Mouse (Mus musculus) midbrain, postnatal 0 days (tissue): ENCODE measurements around the gene Fzd5. TPM values are rescaled to one million over a fixed set of nuclear protein-coding genes. Genes with fewer than 3 reads are reported as not detected.
A peak's percentile ranks its signal among the peaks of the same experiment; 100 is the strongest.

Experiments
- ATAC-seq: fragments of 200-750 bp; cut with Nextera tagmentation; 2 replicates; pipeline ENCODE4 v1.8.0; 2017; ENCODE audit warnings: moderate number of reproducible peaks, mild to moderate bottlenecking, moderate TSS enrichment, moderate library complexity; ENCODE audit not compliant: low FRiP score
- DNase-seq: peaks from one replicate; pipeline ENCODE4 v3.0.0-alpha.2; 2015; ENCODE audit warnings: low spot score
- H3K27ac ChIP-seq: fragments of 300-500 bp; sonication (generic); 2 replicates; pipeline ENCODE4 v1.5.1; 2014; ENCODE audit warnings: low read depth, mild to moderate bottlenecking, low read length, mixed read lengths
- H3K27me3 ChIP-seq: fragments of 300-500 bp; sonication (generic); 2 replicates; pipeline ENCODE4 v1.6.1; 2014; ENCODE audit warnings: low read length, control low read depth, mixed read lengths; ENCODE audit not compliant: insufficient read depth
- H3K36me3 ChIP-seq: fragments of 300-500 bp; sonication (generic); 2 replicates; pipeline ENCODE4 v1.6.1; 2014; ENCODE audit warnings: low read length, control low read depth, mixed read lengths; ENCODE audit not compliant: insufficient read depth
- H3K4me1 ChIP-seq: fragments of 300-500 bp; sonication (generic); 2 replicates; pipeline ENCODE4 v1.6.1; 2014; ENCODE audit warnings: mild to moderate bottlenecking, control low read depth, antibody characterized with exemption, low read length, mixed read lengths; ENCODE audit not compliant: insufficient read depth
- H3K4me2 ChIP-seq: fragments of 300-500 bp; sonication (generic); 2 replicates; pipeline ENCODE4 v1.6.1; 2014; ENCODE audit warnings: low read depth, mild to moderate bottlenecking, low read length, mixed read lengths; ENCODE audit not compliant: poor library complexity, severe bottlenecking
- H3K4me3 ChIP-seq: fragments of 300-500 bp; sonication (generic); 2 replicates; pipeline ENCODE4 v1.5.1; 2014; ENCODE audit warnings: low read depth, mild to moderate bottlenecking, low read length, moderate library complexity
- H3K9ac ChIP-seq: fragments of 300-500 bp; sonication (generic); replicated peaks from 2 replicates; pipeline ENCODE4 v1.6.1; 2014; ENCODE audit warnings: mild to moderate bottlenecking, low read length, moderate library complexity, mixed read lengths; ENCODE audit not compliant: poor library complexity, severe bottlenecking
- H3K9me3 ChIP-seq: fragments of 300-500 bp; sonication (generic); 2 replicates; pipeline ENCODE4 v1.6.1; 2016; ENCODE audit warnings: low read length, control low read depth
- CTCF ChIP-seq: IDR thresholded peaks from 2 replicates; pipeline ENCODE4 v1.5.1; 2016; ENCODE audit warnings: antibody characterized with exemption, mild to moderate bottlenecking
- WGBS: fragments of 180-500 bp; shearing (Covaris S2); extraction: QIAGEN DNeasy Blood & Tissue Kit; methylation state at CpG from one replicate; pipeline ENCODE4 v1.1.7; 2014; 5-methylcytosine and 5-hydroxymethylcytosine counted together
- polyA plus RNA-seq: library from polyadenylated mRNA; unstranded; fragments of >200 nt; fragmentation: Nextera tagmentation; extraction: Ambion mirVana; gene quantifications from 2 replicates; pipeline ENCODE4 v1.2.1, GENCODE M21; 2015
- total RNA-seq: library from RNA; depleted of rRNA; stranded (reverse); fragments of >200 nt; gene quantifications from 2 replicates; pipeline ENCODE4 v1.2.3, GENCODE M21; 2014

The Fzd5 gene
- total and polyA plus RNA-seq, 2 experiments from 2014 or later, result 0.86 to 1.8 TPM

DNA sequence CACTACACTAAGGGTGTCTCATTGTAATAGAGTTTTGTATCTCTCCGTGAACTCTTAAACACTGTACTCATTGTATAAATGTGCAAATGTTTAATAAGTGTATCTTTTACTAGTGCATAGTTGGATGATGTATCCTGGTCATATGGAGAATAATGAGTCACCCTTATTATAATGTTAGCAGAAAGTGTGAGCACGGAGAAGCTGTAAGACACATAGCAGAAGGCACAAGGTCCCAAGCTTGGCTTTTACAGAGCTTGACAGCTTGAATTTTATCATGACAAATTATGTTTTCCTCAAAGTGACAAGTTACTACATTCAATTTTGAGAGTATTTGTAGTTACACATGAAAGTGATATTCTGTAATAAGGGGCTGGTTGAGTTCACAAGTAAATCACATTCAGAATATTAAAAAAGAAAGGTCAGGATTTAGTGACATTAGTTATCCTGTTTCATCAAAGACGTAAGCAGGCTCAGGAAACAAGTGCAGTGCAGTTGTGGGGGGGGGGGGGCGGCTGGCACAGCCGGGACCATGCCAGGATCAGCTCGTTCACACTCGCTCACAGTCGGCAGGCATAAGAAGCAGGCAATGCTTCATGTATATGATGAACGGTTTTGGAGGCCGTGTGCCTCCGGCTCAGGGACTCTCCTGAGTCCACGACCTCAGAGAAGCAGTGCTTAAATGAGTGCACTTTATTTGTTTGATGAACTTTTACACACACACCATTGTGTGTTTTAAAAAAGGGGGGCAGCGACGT, 25.4 kb downstream of the Fzd5 start:
- 86% methylated on average over 14 of the region's 14 CpGs for WGBS
- Histone ChIP-seq H3K9me3 (no peaks in the 10 kb centered on the region), H3K27me3 (no peaks in the 10 kb centered on the region), H3K4me2 (no peak overlapping the region), H3K27ac (no peak overlapping the region), H3K4me1 (no peaks in the 10 kb centered on the region), H3K9ac (no peak overlapping the region), H3K36me3 (peaks cover 10% of the 10 kb centered on the region), H3K4me3 (no peak overlapping the region)
- ATAC-seq (no peak), DNase-seq (no peak)
- no peak for TF ChIP-seq CTCF

DNA sequence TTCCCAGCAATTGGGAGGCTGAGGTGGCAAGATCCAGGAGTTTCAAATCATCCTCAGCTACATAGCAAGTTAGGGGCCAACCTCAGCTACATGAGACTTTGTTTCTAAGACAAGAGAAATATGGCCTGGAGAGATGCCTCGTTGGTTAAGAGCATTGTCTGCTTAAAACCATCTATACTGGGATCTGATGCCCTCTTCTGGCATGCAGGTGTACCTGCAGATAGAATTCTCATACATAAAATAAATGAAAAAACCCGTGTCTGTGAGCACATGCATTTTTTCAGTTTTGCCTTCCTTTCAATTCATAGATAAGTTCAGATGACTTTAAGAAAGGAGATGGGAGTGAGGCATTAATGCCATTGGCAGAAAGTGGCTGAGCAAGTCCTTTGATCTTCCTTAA, 27.7 kb downstream of the Fzd5 start:
- H3K9me3 ChIP-seq, result no peaks in the 10 kb centered on the region
- no peak overlapping the region for H3K9ac ChIP-seq
- TF ChIP-seq CTCF, result peak; percentile 79
- H3K27me3 ChIP-seq, result no peaks in the 10 kb centered on the region
- no peaks in the 10 kb centered on the region for H3K4me1 ChIP-seq
- H3K27ac ChIP-seq, result no peak overlapping the region
- WGBS, result 12% methylated on average over 2 of the region's 2 CpGs
- ATAC-seq (no peak), DNase-seq (peak; percentile 53)
- H3K36me3 ChIP-seq, result peaks cover 7% of the 10 kb centered on the region
- no peak overlapping the region for H3K4me2 ChIP-seq
- no peak overlapping the region for H3K4me3 ChIP-seq

DNA sequence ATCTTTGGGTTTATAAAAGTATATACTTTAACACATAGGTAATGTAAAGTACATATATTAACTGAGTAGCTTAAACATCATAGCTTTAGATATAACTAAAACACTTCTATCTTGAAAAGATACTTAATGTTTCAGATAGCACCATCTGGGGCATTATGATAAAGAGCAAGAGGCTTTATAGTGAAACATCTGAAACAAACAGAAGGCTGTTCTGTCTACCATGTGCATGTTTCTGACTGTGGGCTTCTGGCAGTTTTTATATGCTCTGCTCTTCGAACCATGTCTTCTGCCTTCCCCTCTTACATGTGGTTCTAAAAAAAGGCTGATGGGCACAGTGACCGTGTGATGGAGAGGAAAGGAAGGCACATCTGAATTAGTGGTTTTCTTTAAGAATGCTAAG, 30.9 kb downstream of the Fzd5 start:
- Histone ChIP-seq H3K9me3 (no peaks in the 10 kb centered on the region), H3K4me1 (no peaks in the 10 kb centered on the region), H3K4me3 (no peak overlapping the region), H3K9ac (no peak overlapping the region), H3K27me3 (no peaks in the 10 kb centered on the region), H3K27ac (no peak overlapping the region), H3K36me3 (peaks cover 7% of the 10 kb centered on the region), H3K4me2 (no peak overlapping the region)
- DNase-seq (no peak), ATAC-seq (no peak)
- no peak for TF ChIP-seq CTCF
- WGBS, result 97% methylated on average over 2 of the region's 2 CpGs

DNA sequence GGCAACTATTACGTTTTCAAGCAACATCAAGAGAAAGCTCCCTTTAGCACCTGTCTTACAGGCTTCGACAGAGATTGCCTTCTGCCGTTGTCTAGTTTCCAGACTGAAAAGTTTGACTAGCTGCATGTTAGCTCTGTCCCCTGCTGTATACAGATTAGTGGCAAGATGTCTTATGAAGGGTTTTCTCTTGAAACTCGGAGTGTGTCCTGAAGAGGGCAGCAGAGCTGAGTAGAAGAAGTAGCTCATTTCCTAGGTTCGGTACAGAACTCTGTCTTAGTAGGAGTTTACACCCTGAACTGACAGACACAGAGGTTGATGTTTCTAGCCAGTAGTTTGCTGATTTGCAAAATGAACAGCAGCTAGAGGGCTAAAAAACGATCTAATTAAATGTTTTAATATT, 32.3 kb downstream of the Fzd5 start:
- peak; percentile 72 for DNase-seq
- peak; percentile 74 for TF ChIP-seq CTCF
- H3K9ac ChIP-seq, result no peak overlapping the region
- peaks cover 7% of the 10 kb centered on the region for H3K36me3 ChIP-seq
- no peaks in the 10 kb centered on the region for H3K9me3 ChIP-seq
- 46% methylated on average over 6 of the region's 6 CpGs for WGBS
- H3K4me1 ChIP-seq, result no peaks in the 10 kb centered on the region
- H3K4me3 ChIP-seq, result no peak overlapping the region
- H3K27ac ChIP-seq, result no peak overlapping the region
- ATAC-seq, result no peak
- no peak overlapping the region for H3K4me2 ChIP-seq
- H3K27me3 ChIP-seq, result no peaks in the 10 kb centered on the region

DNA sequence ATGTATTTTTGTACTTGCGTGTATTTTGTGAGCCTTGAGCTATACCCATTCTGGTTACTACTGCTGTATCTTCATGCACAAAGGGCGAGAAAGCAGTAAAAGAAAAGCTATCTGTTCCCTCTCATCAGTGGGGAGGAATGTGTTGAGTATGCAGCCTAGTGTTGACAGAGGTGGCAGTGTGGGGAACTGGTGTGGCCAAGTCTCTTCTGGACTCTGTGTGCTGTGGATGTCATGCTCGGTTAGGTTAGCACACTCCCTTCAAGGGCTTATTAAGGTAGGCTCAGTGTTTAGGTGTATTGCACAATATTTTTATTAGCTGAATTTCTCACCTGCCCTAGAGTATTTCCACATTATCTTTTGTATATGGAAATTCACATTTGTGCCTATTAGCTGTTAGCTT, 35.8 kb downstream of the Fzd5 start:
- TF ChIP-seq CTCF, result no peak
- Histone ChIP-seq H3K27me3 (no peaks in the 10 kb centered on the region), H3K27ac (no peak overlapping the region), H3K4me2 (no peak overlapping the region), H3K36me3 (peaks cover 7% of the 10 kb centered on the region), H3K9ac (no peak overlapping the region), H3K4me3 (no peak overlapping the region), H3K9me3 (no peaks in the 10 kb centered on the region), H3K4me1 (no peaks in the 10 kb centered on the region)
- ATAC-seq (no peak), DNase-seq (no peak)
- WGBS, result 87% methylated on average over 3 of the region's 3 CpGs

DNA sequence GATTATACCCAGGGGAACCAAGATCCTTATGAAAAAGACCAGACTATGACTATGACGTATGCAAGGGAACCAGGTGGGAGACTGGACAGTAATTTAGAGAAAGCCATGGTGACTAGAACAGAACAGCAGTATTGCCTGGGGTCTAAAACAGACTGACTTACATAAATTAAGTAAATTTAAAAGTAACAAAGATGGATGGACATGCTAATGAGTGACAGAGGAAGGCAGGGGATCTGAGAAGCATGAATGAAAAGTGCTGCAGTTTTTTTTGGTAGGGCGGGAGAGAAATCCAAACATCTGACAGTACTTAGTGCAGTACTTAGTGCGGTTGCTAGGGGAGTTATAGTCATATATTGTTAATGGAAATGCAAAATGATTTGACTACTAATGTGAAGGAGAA, 42.4 kb downstream of the Fzd5 start:
- no peak overlapping the region for H3K27ac ChIP-seq
- H3K4me1 ChIP-seq, result peaks cover 6% of the 10 kb centered on the region; the same call in 1 of the 2 replicates
- H3K4me3 ChIP-seq, result no peak overlapping the region
- no peak overlapping the region for H3K4me2 ChIP-seq
- H3K27me3 ChIP-seq, result no peaks in the 10 kb centered on the region
- 81% methylated on average over 3 of the region's 3 CpGs for WGBS
- no peaks in the 10 kb centered on the region for H3K36me3 ChIP-seq
- TF ChIP-seq CTCF, result no peak
- H3K9me3 ChIP-seq, result no peaks in the 10 kb centered on the region
- no peak overlapping the region for H3K9ac ChIP-seq
- DNase-seq, result no peak
- ATAC-seq, result no peak
